Mouse (Mus musculus): Measurements from ENCODE around the gene Fcho2.
A peak's percentile ranks its signal among the peaks of the same experiment; 100 is the strongest.

Fcho2 gene

GRCm38 (mm10) chr13:98809087-98809486, 6.2 kb downstream of the Fcho2 start:
- no peak for DNase-seq (ENCODE audit: low spot score in 2 of 2)

- no peak for DNase-seq (ENCODE audit: low spot score in 2 of 2)
These were observed 10.8 kb downstream of the Fcho2 start for GRCm38 (mm10) chr13:98804480-98804879.

- peak; percentile 11 to 50 for DNase-seq (ENCODE audit: low spot score in 2 of 2)
These were observed 11.6 kb downstream of the Fcho2 start for GRCm38 (mm10) chr13:98803699-98804098.

DNA sequence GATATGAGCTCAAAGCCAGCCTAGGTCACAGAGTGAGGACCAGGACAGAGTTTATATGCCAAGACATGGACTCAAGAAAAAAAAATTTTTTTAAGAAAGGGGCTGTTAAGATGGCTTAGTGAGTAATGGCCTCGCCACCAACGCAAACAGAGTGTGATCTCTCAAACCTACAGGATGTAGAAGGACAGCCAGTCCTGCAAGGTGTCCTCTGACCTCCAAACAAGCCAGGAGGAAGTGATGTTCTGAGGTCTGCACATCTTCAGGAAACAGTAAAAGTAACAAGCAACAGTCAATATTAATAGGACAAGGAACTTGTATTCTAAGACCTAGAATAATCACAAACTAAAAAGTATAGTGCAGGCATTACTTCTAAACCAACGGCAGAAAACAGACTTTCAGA, 12.3 kb downstream of the Fcho2 start:
- DNase-seq (ENCODE audit: low spot score in 2 of 2), result peak; percentile 16 to 53

DNA sequence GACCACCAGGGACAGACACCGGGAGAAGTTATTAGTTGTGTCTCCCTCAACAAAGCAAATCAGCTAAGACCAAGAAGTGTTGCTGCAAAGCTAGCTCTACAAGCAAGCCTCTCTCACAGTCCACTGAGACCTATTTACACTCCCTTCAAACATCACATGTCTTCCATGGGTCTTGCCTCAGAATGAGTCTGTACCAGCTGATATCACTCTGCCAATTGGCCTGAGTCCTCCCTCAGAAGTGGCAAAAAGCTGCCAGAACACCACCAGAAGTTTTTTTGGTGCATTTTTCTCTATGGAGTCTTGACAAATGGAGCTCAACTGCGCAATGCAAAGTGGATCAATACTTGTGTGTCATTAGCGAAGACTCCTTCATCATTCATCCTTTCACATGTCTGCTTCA, 19.7 kb downstream of the Fcho2 start:
- DNase-seq (ENCODE audit: low spot score in 2 of 2), result no peak

GRCm38 (mm10) chr13:98792864-98793263, 22.4 kb downstream of the Fcho2 start:
- DNase-seq (ENCODE audit: low spot score in 2 of 2), result no peak

DNA sequence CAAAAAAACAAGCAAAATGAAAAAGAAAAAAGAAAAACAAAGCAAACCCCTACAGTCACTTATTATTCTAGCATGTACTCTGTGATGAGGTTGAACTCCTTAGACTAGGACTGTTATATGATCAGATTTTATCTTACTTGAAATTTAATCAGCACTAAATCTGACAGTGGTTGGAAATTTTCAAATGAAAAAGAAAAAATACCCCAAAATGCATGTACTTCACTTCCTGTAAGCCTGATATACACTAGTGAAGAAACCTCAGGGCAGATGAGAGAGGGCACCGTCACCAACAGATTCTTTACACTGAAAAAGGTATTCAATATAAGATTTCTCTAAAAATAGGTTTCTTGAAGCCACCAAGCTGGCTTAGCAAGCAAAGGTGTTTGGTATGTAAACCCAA, 23.6 kb downstream of the Fcho2 start:
- DNase-seq (ENCODE audit: low spot score in 2 of 2), result no peak

GRCm38 (mm10) chr13:98786970-98787685, 28.1 kb downstream of the Fcho2 start:
- DNase-seq (ENCODE audit: low spot score in 2 of 2), result no peak

DNA sequence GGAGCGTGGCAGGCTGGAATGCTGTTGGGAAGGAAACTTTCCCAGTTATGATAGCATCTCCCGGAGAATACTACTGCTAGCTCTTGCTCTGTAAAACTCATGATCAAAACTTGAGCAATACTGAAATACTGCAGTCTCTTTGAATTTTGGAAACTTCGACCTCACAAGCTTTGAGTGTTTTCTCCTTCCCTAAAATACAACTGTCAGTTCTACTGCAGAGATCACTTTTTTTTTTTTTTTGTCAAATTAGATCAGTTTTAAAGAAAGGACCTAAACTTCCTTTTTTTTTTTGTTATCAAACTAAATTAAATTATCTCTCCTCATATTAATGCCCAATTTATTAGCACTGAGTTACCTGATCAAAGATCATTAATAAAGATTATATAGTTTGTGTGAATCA, 37.3 kb downstream of the Fcho2 start:
- DNase-seq (ENCODE audit: low spot score in 2 of 2), result no peak

DNA sequence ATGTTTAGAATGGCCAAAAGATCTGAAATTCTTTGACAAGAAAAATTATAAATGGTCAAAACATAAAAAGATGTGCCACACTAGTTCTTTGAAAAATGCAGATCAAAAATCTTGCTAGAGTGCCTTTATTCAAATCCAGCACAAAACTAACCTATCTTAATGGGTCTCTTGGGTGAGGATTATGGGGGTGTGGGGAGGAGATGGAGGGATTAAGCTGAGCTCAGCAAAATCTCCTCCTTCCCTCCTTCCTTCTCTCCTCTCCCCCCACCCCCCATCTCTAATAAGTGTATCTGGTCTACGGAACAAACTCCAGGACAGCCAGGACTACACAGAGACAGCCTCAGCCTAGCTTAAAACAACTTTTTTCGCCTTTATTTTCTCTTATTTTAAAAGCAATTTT, 43.8 kb downstream of the Fcho2 start:
- no peak for DNase-seq (ENCODE audit: low spot score in 2 of 2)

DNA sequence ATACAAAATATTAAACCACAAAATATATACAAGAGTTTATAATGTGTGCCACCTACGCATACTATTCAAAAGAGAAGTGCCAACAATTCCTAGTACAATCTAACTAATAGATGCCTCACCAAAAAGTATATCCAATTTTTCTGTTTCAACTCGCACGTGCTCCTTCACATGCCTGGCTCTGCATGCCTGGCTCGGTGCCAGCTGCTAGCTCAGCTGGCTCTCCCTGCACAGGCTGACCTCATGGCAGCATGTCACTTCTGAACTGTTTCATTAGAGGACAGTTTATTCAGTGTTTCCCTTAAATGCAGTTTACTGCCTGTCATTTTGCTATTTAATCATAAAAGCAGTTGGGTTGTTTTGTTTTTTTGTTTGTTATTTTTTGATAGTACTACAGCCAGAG, 46.9 kb downstream of the Fcho2 start:
- no peak for DNase-seq (ENCODE audit: low spot score in 2 of 2)

- no peak for DNase-seq (ENCODE audit: low spot score in 2 of 2)
These were observed 53.5 kb downstream of the Fcho2 start for GRCm38 (mm10) chr13:98761771-98762170.

DNA sequence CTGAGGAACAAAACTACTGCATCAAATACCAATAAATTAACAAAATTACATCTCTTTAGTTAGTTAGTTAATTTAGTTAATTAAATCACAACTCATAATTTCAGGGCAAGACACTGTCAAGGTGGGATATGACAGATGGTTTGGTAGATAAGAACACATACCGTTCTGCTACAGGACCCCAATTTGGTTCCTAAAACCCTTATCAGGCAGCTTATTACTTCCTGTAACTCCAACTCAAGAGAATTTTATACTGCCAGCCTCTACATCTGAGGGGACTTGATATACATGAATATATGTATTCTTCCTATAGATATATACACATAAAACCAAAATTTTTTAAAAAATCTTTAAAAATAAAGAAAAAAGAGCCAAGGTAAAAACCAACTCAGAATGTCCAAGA, 59.4 kb downstream of the Fcho2 start:
- no peak for DNase-seq (ENCODE audit: low spot score in 2 of 2)

GRCm38 (mm10) chr13:98744679-98745078, 70.6 kb downstream of the Fcho2 start:
- no peak for DNase-seq (ENCODE audit: low spot score in 2 of 2)

GRCm38 (mm10) chr13:98743829-98744228, 71.4 kb downstream of the Fcho2 start:
- no peak for DNase-seq (ENCODE audit: low spot score in 2 of 2)

DNA sequence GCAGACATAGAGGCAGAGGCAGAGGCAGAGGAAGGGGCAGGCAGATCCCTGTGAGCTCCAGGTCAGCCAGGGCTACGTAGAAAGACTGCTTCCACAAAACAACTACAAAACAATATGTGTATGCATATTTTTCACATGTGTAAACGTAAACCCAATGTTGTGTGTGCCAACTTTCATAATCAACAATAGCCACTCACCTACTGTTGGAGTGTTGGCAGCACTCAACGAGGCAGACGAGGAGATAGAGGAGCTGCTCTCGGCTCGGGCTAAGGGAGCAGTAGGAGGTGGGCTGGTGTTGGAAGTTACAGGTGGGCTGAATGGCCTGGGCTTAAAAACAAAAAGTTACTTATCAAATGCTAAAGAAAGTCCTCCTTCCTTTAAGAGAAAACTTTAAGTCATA, 72.0 kb downstream of the Fcho2 start:
- no peak for DNase-seq (ENCODE audit: low spot score in 2 of 2)

GRCm38 (mm10) chr13:98738213-98738612, 77.0 kb downstream of the Fcho2 start:
- DNase-seq (ENCODE audit: low spot score in 2 of 2), result no peak

- DNase-seq (ENCODE audit: low spot score in 2 of 2), result no peak
These were observed 82.0 kb downstream of the Fcho2 start for GRCm38 (mm10) chr13:98733292-98733691.

DNA sequence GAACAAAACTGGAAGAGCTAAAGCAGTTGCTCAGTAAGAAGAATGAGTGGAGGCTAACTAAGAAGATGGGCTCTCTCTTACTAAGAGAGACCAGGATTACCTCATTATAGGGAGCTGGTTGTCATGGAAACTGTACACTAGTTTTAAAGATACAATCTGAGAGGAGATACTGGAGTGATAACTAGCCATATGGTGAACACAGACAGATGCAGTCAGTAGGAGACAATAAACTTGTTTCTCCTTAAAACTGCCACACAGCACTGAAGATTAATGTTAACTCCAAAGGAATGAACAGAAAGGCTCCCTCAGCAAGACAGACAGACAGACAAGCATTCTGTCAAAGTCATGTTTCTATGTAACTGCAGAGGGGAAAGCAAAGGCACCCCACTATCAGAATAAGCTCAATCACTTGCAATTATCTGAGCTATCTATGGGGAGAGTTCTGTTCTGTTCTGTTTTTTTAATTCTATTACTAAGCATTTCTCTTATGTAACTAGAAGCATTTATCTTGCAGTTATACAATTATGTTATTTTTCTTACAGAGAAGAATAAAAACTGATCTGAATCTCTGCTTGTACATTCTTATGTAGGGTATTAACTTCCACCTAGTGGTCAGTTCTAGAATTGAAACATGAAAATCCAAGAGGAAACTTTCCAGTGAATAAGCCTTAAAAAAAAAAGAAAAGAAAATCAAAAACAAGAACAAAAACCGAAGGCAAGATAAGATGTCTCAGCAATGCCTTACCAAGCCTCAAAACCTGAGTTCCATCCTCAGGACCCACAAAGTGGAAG, 85.8 kb downstream of the Fcho2 start:
- DNase-seq (ENCODE audit: low spot score in 2 of 2), result no peak

DNA sequence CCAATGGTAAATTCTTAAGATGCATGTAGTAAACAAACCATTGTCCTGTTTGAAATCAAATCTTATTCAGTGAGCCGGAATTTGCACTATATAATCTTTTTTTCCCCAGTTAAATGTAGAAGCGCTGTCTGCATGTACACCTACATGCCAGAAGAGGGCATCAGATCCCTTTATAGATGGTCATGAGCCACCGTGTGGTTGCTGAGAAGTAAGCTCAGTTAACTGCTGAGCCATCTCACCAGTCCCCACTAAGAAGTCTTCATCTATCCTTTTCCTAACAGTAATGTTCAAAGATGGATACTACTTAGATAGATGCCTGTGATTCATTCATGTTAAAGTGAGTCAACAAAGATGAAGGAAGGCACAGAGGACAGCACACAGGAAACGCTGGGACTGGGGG, 88.8 kb downstream of the Fcho2 start:
- no peak for DNase-seq (ENCODE audit: low spot score in 2 of 2)

- no peak for DNase-seq (ENCODE audit: low spot score in 2 of 2)
These were observed 91.8 kb downstream of the Fcho2 start for GRCm38 (mm10) chr13:98723430-98723829.

- DNase-seq (ENCODE audit: low spot score in 2 of 2), result no peak
These were observed 93.0 kb downstream of the Fcho2 start for GRCm38 (mm10) chr13:98722296-98722695.

GRCm38 (mm10) chr13:98716176-98716575, 99.1 kb downstream of the Fcho2 start:
- DNase-seq (ENCODE audit: low spot score in 2 of 2), result no peak

Data from natural killer cell, adult 2 months (primary cell).